Mouse (Mus musculus) embryonic facial prominence, embryonic 15.5 days (tissue): ENCODE data around the gene Magi1. TPM values are rescaled to one million over a fixed set of nuclear protein-coding genes. Genes with fewer than 3 reads are reported as not detected.

Source experiments
- ATAC-seq: fragments of 200-750 bp; cut with Nextera tagmentation; 2 replicates; pipeline ENCODE4 v1.8.0; 2017; ENCODE audit warnings: low read depth, moderate TSS enrichment; ENCODE audit not compliant: insufficient number of reproducible peaks, low FRiP score, low TSS enrichment
- H3K27ac ChIP-seq: fragments of 300-500 bp; sonication (generic); replicated peaks from 2 replicates; pipeline ENCODE4 v1.5.1; 2015; ENCODE audit warnings: mild to moderate bottlenecking, inconsistent platforms
- H3K27me3 ChIP-seq: fragments of 300-500 bp; sonication (generic); 2 replicates; pipeline ENCODE4 v1.6.1; 2015; ENCODE audit warnings: inconsistent platforms
- H3K36me3 ChIP-seq: fragments of 300-500 bp; sonication (generic); 2 replicates; pipeline ENCODE4 v1.6.1; 2015; ENCODE audit warnings: mild to moderate bottlenecking, inconsistent platforms
- H3K4me1 ChIP-seq: fragments of 300-500 bp; sonication (generic); 2 replicates; pipeline ENCODE4 v1.6.1; 2015; ENCODE audit warnings: inconsistent platforms
- H3K4me2 ChIP-seq: fragments of 300-500 bp; sonication (generic); replicated peaks from 2 replicates; pipeline ENCODE4 v1.6.1; 2015; ENCODE audit warnings: mild to moderate bottlenecking, inconsistent platforms
- H3K4me3 ChIP-seq: fragments of 300-500 bp; sonication (generic); replicated peaks from 2 replicates; pipeline ENCODE4 v1.5.1; 2015; ENCODE audit warnings: mild to moderate bottlenecking, inconsistent platforms
- H3K9ac ChIP-seq: fragments of 300-500 bp; sonication (generic); 2 replicates; pipeline ENCODE4 v1.6.1; 2015; ENCODE audit warnings: inconsistent platforms
- H3K9me3 ChIP-seq: fragments of 300-500 bp; sonication (generic); replicated peaks from 2 replicates; pipeline ENCODE4 v1.6.1; 2016; ENCODE audit warnings: inconsistent platforms
- WGBS: fragments of 180-500 bp; shearing (Covaris S2); methylation state at CpG from one replicate; pipeline ENCODE4 v1.1.7; 2015; 5-methylcytosine and 5-hydroxymethylcytosine counted together
- polyA plus RNA-seq: library from polyadenylated mRNA; unstranded; fragments of >200 nt; fragmentation: Nextera tagmentation; extraction: Ambion mirVana; gene quantifications from 2 replicates; pipeline ENCODE4 v1.2.1, GENCODE M21; 2015

Magi1 gene
- polyA plus RNA-seq, 1 experiment from 2014 or later = 8.3 TPM

DNA sequence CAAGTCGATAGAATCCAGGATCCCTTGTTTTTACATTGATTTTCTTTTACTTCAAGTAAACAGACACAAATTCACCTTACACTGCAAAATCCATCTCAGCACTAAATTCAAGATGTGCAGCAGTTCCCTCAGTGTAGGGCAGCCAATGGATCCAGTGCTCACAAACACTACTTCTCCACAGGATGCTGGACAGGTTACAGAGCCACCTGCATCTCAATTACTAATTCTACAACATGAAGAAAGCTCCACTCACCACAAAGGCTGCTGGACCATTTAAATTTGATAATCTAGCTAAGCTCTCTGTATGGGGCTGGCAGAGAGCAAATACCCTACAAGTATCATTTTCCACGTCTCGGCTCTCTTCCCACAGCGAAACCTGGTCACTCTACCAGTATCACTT is 445.3 kb downstream of the Magi1 start:
- Histone ChIP-seq H3K9me3 (no peaks in the 10 kb centered on the region), H3K27ac (no peak overlapping the region), H3K27me3 (no peaks in the 10 kb centered on the region), H3K36me3 (no peaks in the 10 kb centered on the region), H3K9ac (no peak overlapping the region), H3K4me2 (no peak overlapping the region), H3K4me3 (no peak overlapping the region), H3K4me1 (no peaks in the 10 kb centered on the region)
- WGBS = 77% methylated on average over 4 of the region's 4 CpGs
- ATAC-seq = no peak

DNA sequence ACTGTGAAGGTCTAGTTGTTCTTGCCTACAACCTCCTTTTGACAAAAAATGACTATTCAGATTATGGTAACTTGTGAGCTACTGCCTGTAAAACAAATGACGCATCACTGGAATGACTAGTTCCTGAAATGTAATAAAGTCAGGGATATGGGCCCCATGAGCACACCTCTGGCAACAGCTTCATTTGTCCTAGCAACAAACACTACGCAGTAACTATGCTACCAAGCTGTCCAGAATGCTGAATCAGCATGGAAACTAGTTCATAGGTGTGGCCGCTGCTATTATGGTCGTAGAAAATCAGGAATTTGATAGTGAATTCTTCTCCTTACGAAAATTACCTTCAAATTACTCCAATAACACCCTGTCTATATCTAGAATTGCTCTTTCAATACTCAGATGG is 447.1 kb downstream of the Magi1 start:
- Histone ChIP-seq H3K36me3 (no peaks in the 10 kb centered on the region), H3K4me2 (no peak overlapping the region), H3K27ac (no peak overlapping the region), H3K9ac (no peak overlapping the region), H3K4me3 (no peak overlapping the region), H3K4me1 (no peaks in the 10 kb centered on the region), H3K27me3 (no peaks in the 10 kb centered on the region), H3K9me3 (no peaks in the 10 kb centered on the region)
- 86% methylated on average over 5 of the region's 5 CpGs for WGBS
- ATAC-seq = no peak

DNA sequence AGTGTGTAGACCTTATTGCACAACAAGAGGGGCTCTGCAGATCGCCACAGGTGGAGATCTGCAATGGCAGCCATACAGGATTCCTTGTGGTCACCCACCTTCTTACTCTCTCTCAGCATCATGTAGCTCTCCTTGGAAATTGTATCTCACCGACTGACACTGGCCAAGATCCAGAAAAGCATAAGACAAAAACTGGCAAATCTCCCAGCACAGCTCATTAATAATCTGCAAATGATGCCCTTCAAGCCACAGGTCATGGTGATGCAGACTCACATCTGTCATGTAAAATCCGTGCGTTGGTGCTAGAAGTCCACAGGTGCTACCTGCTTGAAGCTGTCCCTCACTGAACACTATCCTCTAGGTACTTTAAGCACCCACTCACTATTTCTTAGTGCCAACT is 448.5 kb downstream of the Magi1 start:
- H3K27me3 ChIP-seq = no peaks in the 10 kb centered on the region
- H3K4me1 ChIP-seq = no peaks in the 10 kb centered on the region
- ATAC-seq = no peak
- no peaks in the 10 kb centered on the region for H3K36me3 ChIP-seq
- no peaks in the 10 kb centered on the region for H3K9me3 ChIP-seq
- no peak overlapping the region for H3K27ac ChIP-seq
- no peak overlapping the region for H3K9ac ChIP-seq
- 76% methylated on average over 4 of the region's 4 CpGs for WGBS
- H3K4me3 ChIP-seq = no peak overlapping the region
- H3K4me2 ChIP-seq = no peak overlapping the region

DNA sequence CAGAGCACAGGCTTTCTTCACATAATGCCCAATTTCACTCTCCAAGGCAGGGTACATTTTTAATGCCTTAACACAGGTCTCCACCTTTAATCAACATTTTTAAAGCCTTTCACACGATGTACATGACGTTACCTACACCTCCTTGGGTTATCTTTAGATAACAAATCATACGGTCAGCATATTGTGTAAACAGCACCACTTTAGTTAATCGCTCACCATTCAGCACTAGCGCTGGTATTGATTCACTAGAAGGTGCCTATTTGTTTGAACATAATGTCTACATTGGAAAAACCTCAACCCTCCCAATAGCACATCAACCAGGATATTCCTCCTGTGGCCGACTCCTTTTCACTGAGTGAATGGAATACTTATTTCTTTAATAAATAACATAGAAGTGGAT is 455.5 kb downstream of the Magi1 start:
- Histone ChIP-seq H3K4me1 (no peaks in the 10 kb centered on the region), H3K9me3 (no peaks in the 10 kb centered on the region), H3K27ac (no peak overlapping the region), H3K4me2 (no peak overlapping the region), H3K4me3 (no peak overlapping the region), H3K36me3 (no peaks in the 10 kb centered on the region), H3K27me3 (no peaks in the 10 kb centered on the region), H3K9ac (no peak overlapping the region)
- no peak for ATAC-seq
- WGBS = 83% methylated on average over 6 of the region's 6 CpGs

DNA sequence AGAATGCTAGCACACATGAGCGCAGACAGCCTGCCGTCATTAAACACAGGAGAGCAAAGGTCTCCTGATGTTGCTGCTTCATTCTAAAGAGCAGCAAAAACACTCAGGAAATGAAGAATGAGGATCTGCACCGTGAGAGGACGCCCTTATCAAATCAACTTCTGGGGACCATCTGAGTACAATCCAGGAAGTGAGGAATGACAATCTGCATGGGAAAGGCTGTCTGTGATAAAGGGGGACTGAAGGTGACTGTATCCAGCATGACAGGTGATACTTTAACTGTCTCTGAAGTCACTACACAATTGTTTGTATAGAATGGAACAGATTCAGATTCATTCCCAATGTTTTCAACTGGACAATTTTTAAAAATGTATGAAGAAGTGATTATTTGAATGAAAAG is 456.8 kb downstream of the Magi1 start:
- no peak overlapping the region for H3K9ac ChIP-seq
- no peak for ATAC-seq
- WGBS = 59% methylated on average over 4 of the region's 4 CpGs
- no peak overlapping the region for H3K27ac ChIP-seq
- H3K4me1 ChIP-seq = no peaks in the 10 kb centered on the region
- no peaks in the 10 kb centered on the region for H3K9me3 ChIP-seq
- H3K4me3 ChIP-seq = no peak overlapping the region
- H3K27me3 ChIP-seq = no peaks in the 10 kb centered on the region
- no peaks in the 10 kb centered on the region for H3K36me3 ChIP-seq
- no peak overlapping the region for H3K4me2 ChIP-seq

DNA sequence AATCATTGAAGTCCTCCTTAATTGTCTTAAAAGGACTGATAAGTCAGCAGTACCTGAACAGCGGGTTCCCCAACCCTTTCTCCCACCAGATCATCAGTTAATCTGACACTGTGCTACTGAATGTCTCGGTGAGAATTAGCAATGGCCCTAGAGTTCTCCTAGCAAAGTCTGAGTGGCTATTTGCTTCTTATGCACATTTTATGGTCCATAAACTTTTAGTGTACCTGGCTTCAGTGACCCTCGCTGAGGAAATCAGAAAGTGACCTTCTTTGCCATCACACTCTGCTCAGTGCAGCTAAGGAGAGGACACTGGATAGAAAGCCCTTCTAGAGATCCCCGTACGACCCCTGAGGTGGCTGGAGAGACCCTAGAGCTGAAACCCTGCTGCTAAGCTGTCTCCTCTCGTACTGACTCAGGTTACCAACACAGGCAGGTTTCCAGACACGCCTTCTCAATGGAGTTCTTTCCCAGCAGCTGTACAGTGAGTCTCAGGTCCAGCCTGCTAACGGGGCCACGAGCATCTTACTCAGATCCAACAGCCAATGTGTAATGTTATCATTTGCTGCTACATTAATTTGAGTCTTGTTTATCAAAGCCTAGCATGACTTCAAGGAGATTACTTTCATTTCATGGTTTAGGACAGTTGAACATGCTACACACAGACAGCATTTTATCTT is 461.4 kb downstream of the Magi1 start:
- no peak for ATAC-seq
- Histone ChIP-seq H3K4me3 (no peak overlapping the region), H3K27me3 (no peaks in the 10 kb centered on the region), H3K36me3 (no peaks in the 10 kb centered on the region), H3K4me1 (peaks cover 21% of the 10 kb centered on the region), H3K27ac (no peak overlapping the region), H3K9me3 (no peaks in the 10 kb centered on the region), H3K9ac (no peak overlapping the region), H3K4me2 (no peak overlapping the region)
- WGBS = 73% methylated on average over 9 of the region's 9 CpGs

DNA sequence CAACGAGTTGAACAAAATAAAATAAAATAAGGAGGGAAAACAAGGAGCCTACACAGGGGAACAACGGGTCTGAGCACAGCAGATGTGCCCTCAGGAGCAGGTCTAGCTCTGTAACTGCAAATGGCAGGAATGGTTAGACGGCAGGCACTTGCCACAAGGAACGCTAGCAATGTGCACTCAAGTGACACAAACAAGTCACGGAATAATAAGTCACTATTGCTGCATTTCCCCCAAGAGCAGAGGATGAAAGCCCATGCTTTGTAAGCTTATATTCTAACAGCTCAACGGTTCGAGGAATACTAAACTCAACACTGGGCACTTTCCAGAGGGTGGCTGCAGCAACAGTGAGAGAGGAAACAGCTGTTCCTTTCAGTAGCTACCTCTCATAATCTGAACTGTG is 462.2 kb downstream of the Magi1 start:
- Histone ChIP-seq H3K4me1 (peaks cover 21% of the 10 kb centered on the region), H3K4me2 (no peak overlapping the region), H3K4me3 (no peak overlapping the region), H3K9ac (no peak overlapping the region), H3K27ac (no peak overlapping the region), H3K27me3 (no peaks in the 10 kb centered on the region), H3K9me3 (no peaks in the 10 kb centered on the region), H3K36me3 (no peaks in the 10 kb centered on the region)
- 26% methylated on average over 7 of the region's 7 CpGs for WGBS
- no peak for ATAC-seq

DNA sequence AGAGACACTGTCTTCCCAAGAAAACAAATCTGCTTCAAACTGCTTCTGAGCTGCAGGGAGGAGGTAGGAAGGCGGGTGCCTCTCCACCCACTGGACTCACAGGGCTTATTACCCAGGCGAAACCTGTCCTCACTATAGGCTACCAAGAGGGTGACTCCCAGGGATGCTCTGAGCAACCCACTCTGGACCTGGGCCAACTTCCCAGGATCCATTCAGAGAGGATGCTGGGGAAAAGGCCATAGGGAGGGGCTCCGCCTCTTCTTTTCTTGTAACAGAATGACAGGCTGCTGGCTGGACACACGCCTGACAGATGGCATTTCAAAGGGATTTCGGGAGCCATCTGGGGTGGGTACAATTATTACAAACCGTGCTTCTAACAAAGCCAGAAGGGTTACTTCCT is 463.8 kb downstream of the Magi1 start:
- WGBS = 12% methylated on average over 6 of the region's 6 CpGs
- peaks cover 21% of the 10 kb centered on the region for H3K4me1 ChIP-seq
- no peaks in the 10 kb centered on the region for H3K36me3 ChIP-seq
- no peak overlapping the region for H3K9ac ChIP-seq
- peak overlapping the region; percentile 51; the same call in 1 of the 2 replicates for H3K27ac ChIP-seq
- ATAC-seq = peak; percentile 83
- H3K4me2 ChIP-seq = peak overlapping the region; percentile 44
- H3K27me3 ChIP-seq = no peaks in the 10 kb centered on the region
- H3K4me3 ChIP-seq = no peak overlapping the region
- no peaks in the 10 kb centered on the region for H3K9me3 ChIP-seq

DNA sequence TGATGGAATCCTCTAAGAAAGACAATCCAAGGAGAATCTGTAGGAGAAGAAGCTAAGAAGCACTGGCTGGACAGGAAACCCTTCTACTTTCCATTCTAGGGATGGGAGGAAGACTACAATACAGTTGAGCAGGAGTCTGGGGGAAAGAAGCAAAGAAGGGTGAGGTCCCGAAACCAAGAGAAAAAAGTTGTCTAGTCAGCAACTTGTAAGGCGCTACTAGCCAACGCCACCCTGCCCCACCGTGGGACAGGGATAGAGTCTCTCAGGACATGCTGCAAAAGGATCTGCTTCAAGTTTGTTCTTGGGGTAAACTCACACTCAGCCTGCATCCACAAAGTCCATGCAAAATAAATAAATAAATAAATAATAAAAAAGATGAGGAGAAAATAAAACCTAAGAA is 464.4 kb downstream of the Magi1 start:
- H3K27me3 ChIP-seq = no peaks in the 10 kb centered on the region
- H3K4me2 ChIP-seq = peak overlapping the region; percentile 44; the same call in 1 of the 2 replicates
- H3K27ac ChIP-seq = no peak overlapping the region
- no peaks in the 10 kb centered on the region for H3K36me3 ChIP-seq
- no peak overlapping the region for H3K4me3 ChIP-seq
- ATAC-seq = no peak
- 89% methylated on average over 4 of the region's 4 CpGs for WGBS
- H3K4me1 ChIP-seq = peaks cover 21% of the 10 kb centered on the region
- no peak overlapping the region for H3K9ac ChIP-seq
- H3K9me3 ChIP-seq = no peaks in the 10 kb centered on the region

DNA sequence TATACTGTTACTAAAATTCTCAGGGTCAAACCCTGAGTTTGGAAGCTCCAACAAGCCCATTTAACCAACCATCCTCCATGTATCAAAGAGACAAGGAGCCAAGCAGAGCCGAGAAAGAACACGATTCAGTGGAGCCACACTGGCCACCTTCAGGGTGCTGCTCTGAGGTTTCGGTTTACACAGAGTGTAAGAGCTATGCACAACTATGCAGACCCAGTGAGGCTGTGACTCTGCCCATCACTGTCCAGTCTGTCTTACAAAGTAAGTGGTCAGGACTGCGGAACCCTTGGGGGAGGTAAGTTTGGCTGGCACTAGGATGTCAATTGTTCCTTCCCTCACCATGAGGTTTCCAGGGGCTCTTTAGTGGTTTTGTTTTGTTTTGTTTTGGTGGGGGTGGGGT is 465.2 kb downstream of the Magi1 start:
- ATAC-seq = no peak
- H3K27me3 ChIP-seq = no peaks in the 10 kb centered on the region
- H3K9ac ChIP-seq = no peak overlapping the region
- H3K4me3 ChIP-seq = no peak overlapping the region
- H3K27ac ChIP-seq = no peak overlapping the region
- no peaks in the 10 kb centered on the region for H3K36me3 ChIP-seq
- WGBS = 73% methylated on average over 4 of the region's 4 CpGs
- H3K4me2 ChIP-seq = no peak overlapping the region
- H3K4me1 ChIP-seq = peaks cover 21% of the 10 kb centered on the region
- no peaks in the 10 kb centered on the region for H3K9me3 ChIP-seq

DNA sequence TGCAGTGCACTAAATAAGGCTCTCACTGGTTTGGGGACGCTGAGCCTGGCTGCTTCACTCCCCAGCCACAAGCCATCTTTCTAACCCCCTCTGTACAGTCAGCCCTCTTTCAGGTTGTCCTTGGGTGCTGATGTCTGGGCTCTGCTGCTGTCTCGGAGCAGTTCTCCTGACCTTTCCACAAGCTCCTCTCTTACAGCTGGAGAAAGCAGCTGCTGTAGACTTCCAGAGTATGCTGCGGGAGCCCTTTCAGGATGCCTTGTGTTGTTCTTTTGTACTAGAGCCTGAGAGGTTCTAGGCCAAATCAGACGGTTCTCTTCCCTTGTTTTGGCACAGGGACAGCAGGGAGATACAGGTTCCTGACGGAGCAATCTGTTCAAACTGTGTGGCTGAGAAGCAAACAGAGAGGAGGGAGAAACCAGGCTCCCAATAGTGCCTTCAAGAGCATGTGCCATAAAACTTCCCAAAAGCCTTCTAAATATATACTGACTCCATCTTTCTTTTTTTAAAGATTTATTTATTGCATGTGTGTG is 478.2 kb downstream of the Magi1 start:
- WGBS = 76% methylated on average over 5 of the region's 5 CpGs
- Histone ChIP-seq H3K9me3 (no peaks in the 10 kb centered on the region), H3K9ac (no peak overlapping the region), H3K36me3 (no peaks in the 10 kb centered on the region), H3K4me2 (no peak overlapping the region), H3K27ac (no peak overlapping the region), H3K27me3 (no peaks in the 10 kb centered on the region), H3K4me3 (no peak overlapping the region), H3K4me1 (peaks cover 6% of the 10 kb centered on the region; the same call in 1 of the 2 replicates)
- ATAC-seq = no peak

DNA sequence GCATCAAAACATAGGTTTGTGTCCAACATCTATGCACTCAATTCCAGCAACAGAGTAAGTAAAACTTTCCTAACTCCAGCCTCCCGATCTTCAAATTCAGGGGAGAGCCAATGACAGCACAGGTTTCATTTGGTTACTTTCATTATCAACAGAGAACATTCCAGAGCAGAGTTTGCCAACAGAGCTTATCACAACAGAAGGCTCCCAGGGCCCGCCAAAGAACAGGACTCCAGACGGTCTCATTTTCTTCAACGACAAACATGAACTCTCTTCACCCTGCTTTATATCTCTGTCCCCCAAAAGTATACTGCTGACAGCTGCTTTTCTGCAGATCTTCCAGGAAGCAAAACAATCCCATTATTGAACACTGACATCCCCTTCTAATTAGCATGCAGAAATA is 481.3 kb downstream of the Magi1 start:
- 34% methylated on average over 4 of the region's 4 CpGs for WGBS
- H3K27me3 ChIP-seq = no peaks in the 10 kb centered on the region
- H3K9ac ChIP-seq = no peak overlapping the region
- H3K36me3 ChIP-seq = no peaks in the 10 kb centered on the region
- no peak overlapping the region for H3K4me2 ChIP-seq
- no peak overlapping the region for H3K27ac ChIP-seq
- no peak overlapping the region for H3K4me3 ChIP-seq
- no peak for ATAC-seq
- no peaks in the 10 kb centered on the region for H3K9me3 ChIP-seq
- peaks cover 6% of the 10 kb centered on the region; the same call in 1 of the 2 replicates for H3K4me1 ChIP-seq
